Mouse (Mus musculus): Measurements from ENCODE around the gene Mthfr. TPM values are rescaled to one million over a fixed set of nuclear protein-coding genes. Genes with fewer than 3 reads are reported as not detected.
A peak's percentile ranks its signal among the peaks of the same experiment; 100 is the strongest.

Mthfr gene
- polyA plus RNA-seq, 2 experiments: 21.0 to 37.4 TPM

DNA sequence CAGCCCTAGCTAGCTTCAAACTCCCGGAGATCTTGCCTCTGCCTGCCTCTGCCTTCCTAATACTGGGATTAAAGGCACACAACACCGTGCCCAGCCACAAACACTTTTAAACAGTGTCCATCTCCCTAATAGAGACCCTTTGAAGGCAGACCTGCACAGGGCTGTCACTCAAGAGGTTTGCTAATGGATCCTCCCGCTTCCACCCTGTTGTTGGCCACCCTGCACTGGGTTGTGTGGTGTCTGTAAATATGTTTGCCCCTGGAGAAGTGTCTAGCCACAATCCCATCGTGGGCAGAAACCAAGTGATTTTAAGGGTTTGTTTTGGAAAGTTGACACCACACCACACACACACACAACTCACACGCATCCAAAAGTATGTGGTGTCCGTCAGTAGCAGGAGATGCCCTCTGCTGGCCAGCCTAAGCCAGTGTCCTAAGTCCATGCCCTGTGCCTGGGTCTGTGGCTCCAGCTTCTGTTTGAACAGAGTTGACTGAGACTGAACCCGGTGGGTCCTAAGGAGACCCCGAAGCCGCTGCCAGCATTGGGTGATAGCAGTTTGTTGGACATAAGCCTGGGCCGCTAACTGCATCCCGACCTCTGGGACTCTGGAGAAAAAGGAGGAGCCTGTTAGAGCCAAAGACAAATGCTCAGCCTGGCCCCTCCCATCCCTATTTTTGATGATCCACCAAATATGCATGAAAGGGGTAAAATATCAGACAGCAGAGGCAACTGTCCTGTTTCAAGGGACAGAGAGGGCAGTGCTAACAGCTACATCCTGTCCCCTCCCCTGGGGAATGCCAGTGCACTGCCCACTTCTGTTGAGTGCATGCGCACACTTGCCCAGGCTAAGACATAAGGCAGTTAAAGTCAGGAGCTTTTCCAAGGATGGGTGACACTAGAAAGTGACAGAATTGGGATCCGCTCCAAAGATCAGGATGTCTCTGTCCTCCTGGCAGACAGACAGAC, 21.5 kb downstream of the Mthfr start:
- Histone ChIP-seq H3K4me2 (replicated peaks; ENCODE audit: low read depth, low read length, severe bottlenecking) (no peak overlapping the region), H3K4me3 (replicated peaks; ENCODE audit: low read length) (no peak overlapping the region), H3K4me1 (ENCODE audit: control insufficient read depth, insufficient read depth, low read length) (no peaks in the 10 kb centered on the region), H3K27me3 (ENCODE audit: control insufficient read depth, insufficient read depth, low read length) (no peaks in the 10 kb centered on the region), H3K27ac (replicated peaks; ENCODE audit: low read depth, low read length) (no peak overlapping the region), H3K9ac (ENCODE audit: low read depth, low read length, severe bottlenecking) (no peak overlapping the region), H3K36me3 (ENCODE audit: control insufficient read depth, insufficient read depth, low read length) (peaks cover 30% of the 10 kb centered on the region), H3K9me3 (ENCODE audit: control insufficient read depth, low read length) (no peaks in the 10 kb centered on the region)
- DNase-seq (ENCODE audit: low spot score) (no peak), ATAC-seq (ENCODE audit: low FRiP score, low read depth) (peak; percentile 39; the same call in 1 of the 2 replicates)
- WGBS: 55% methylated on average over 13 of the region's 13 CpGs
- no peak for TF ChIP-seq POLR2A (IDR thresholded peaks at IDR 0.05; ENCODE audit: borderline replicate concordance, extremely low read depth, insufficient read depth, insufficient read length)

GRCm38 (mm10) chr4:148061086-148061480, 22.2 kb downstream of the Mthfr start:
- Histone ChIP-seq H3K9ac (ENCODE audit: low read depth, low read length, severe bottlenecking) (no peak overlapping the region), H3K9me3 (ENCODE audit: control insufficient read depth, low read length) (no peaks in the 10 kb centered on the region), H3K36me3 (ENCODE audit: control insufficient read depth, insufficient read depth, low read length) (peaks cover 24% of the 10 kb centered on the region), H3K4me1 (ENCODE audit: control insufficient read depth, insufficient read depth, low read length) (no peaks in the 10 kb centered on the region), H3K4me2 (replicated peaks; ENCODE audit: low read depth, low read length, severe bottlenecking) (no peak overlapping the region), H3K27ac (replicated peaks; ENCODE audit: low read depth, low read length) (no peak overlapping the region), H3K27me3 (ENCODE audit: control insufficient read depth, insufficient read depth, low read length) (no peaks in the 10 kb centered on the region), H3K4me3 (replicated peaks; ENCODE audit: low read length) (no peak overlapping the region)
- ATAC-seq (ENCODE audit: low FRiP score, low read depth) (no peak), DNase-seq (ENCODE audit: low spot score) (no peak)
- WGBS: 88% methylated on average over 9 of the region's 9 CpGs
- TF ChIP-seq POLR2A (IDR thresholded peaks at IDR 0.05; ENCODE audit: borderline replicate concordance, extremely low read depth, insufficient read depth, insufficient read length): no peak

DNA sequence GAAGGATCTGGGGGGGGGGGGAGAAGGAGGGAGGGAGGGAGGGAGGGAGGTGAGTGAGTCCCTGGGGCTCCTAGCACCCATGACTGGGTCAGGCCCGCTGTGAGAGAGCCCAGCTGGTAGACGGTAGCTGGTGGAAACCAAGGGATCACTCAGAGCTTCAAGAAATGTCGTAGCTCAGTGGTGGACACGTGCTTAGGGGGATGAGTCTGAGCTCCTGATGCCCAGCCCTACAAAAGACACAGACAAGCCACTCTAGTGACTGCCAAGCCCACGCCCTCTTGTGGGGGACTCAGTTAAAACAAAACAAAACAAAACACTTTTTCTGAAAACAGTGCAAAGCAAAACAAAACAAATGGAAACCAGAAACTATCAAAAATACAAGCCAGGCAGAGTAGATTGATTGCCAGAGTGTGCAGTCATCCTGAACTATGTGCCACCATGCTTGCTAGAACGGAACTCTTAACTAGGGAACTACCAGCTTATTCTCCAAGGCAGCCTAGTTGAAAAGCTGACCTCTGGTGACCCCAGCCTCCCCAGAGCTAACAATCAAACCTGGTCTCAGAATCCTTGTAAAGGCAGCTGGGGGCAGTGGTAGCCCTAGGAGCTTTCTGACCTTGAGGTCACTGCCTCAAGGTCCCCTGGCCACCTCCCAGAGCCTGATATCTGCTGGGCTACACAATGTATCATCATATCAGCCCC, 27.0 kb downstream of the Mthfr start:
- no peaks in the 10 kb centered on the region for H3K27me3 ChIP-seq (ENCODE audit: control insufficient read depth, insufficient read depth, low read length)
- H3K27ac ChIP-seq (replicated peaks; ENCODE audit: low read depth, low read length): no peak overlapping the region
- DNase-seq (ENCODE audit: low spot score) (no peak), ATAC-seq (ENCODE audit: low FRiP score, low read depth) (no peak)
- no peaks in the 10 kb centered on the region for H3K4me1 ChIP-seq (ENCODE audit: control insufficient read depth, insufficient read depth, low read length)
- H3K4me3 ChIP-seq (replicated peaks; ENCODE audit: low read length): no peak overlapping the region
- no peak for TF ChIP-seq POLR2A (IDR thresholded peaks at IDR 0.05; ENCODE audit: borderline replicate concordance, extremely low read depth, insufficient read depth, insufficient read length)
- no peak overlapping the region for H3K4me2 ChIP-seq (replicated peaks; ENCODE audit: low read depth, low read length, severe bottlenecking)
- H3K9me3 ChIP-seq (ENCODE audit: control insufficient read depth, low read length): no peaks in the 10 kb centered on the region
- no peaks in the 10 kb centered on the region for H3K36me3 ChIP-seq (ENCODE audit: control insufficient read depth, insufficient read depth, low read length)
- 45% methylated on average over 6 of the region's 6 CpGs for WGBS
- no peak overlapping the region for H3K9ac ChIP-seq (ENCODE audit: low read depth, low read length, severe bottlenecking)

DNA sequence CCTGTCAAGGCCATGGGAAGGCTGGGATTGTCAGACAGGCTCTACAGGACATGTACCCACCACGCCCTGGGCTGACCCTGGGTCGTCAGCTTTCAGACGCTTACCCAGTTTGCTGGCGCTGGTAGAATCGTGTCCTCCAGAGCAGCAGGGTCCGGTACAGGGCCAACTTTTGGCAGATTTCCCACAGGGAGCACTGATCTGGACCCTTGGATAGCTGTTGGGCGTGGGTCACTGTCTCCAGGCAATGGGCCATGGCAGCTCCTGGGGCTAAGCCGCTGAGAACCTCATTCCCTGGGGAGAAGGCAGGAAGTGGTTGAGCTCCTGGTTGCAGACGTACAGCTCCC, 27.5 kb downstream of the Mthfr start:
- H3K36me3 ChIP-seq (ENCODE audit: control insufficient read depth, insufficient read depth, low read length): no peaks in the 10 kb centered on the region
- H3K27ac ChIP-seq (replicated peaks; ENCODE audit: low read depth, low read length): no peak overlapping the region
- no peaks in the 10 kb centered on the region for H3K4me1 ChIP-seq (ENCODE audit: control insufficient read depth, insufficient read depth, low read length)
- 64% methylated on average over 9 of the region's 9 CpGs for WGBS
- ATAC-seq (ENCODE audit: low FRiP score, low read depth): no peak
- H3K4me3 ChIP-seq (replicated peaks; ENCODE audit: low read length): no peak overlapping the region
- H3K9me3 ChIP-seq (ENCODE audit: control insufficient read depth, low read length): no peaks in the 10 kb centered on the region
- no peaks in the 10 kb centered on the region for H3K27me3 ChIP-seq (ENCODE audit: control insufficient read depth, insufficient read depth, low read length)
- TF ChIP-seq POLR2A (IDR thresholded peaks at IDR 0.05; ENCODE audit: borderline replicate concordance, extremely low read depth, insufficient read depth, insufficient read length): no peak
- no peak overlapping the region for H3K4me2 ChIP-seq (replicated peaks; ENCODE audit: low read depth, low read length, severe bottlenecking)
- no peak for DNase-seq (ENCODE audit: low spot score)
- H3K9ac ChIP-seq (ENCODE audit: low read depth, low read length, severe bottlenecking): no peak overlapping the region

- Histone ChIP-seq H3K27me3 (ENCODE audit: control insufficient read depth, insufficient read depth, low read length) (no peaks in the 10 kb centered on the region), H3K27ac (replicated peaks; ENCODE audit: low read depth, low read length) (no peak overlapping the region), H3K4me2 (replicated peaks; ENCODE audit: low read depth, low read length, severe bottlenecking) (no peak overlapping the region), H3K9me3 (ENCODE audit: control insufficient read depth, low read length) (no peaks in the 10 kb centered on the region), H3K9ac (ENCODE audit: low read depth, low read length, severe bottlenecking) (no peak overlapping the region), H3K4me1 (ENCODE audit: control insufficient read depth, insufficient read depth, low read length) (no peaks in the 10 kb centered on the region), H3K36me3 (ENCODE audit: control insufficient read depth, insufficient read depth, low read length) (no peaks in the 10 kb centered on the region), H3K4me3 (replicated peaks; ENCODE audit: low read length) (no peak overlapping the region)
- WGBS: 80% methylated on average over 8 of the region's 8 CpGs
- no peak for ATAC-seq (ENCODE audit: low FRiP score, low read depth)
- no peak for TF ChIP-seq POLR2A (IDR thresholded peaks at IDR 0.05; ENCODE audit: borderline replicate concordance, extremely low read depth, insufficient read depth, insufficient read length)
- DNase-seq (ENCODE audit: low spot score): no peak
Measured at GRCm38 (mm10) chr4:148067346-148067745, 28.5 kb downstream of the Mthfr start.

All from limb, embryonic 14.5 days (tissue).